Mouse (Mus musculus) olfactory bulb, adult 2 months (tissue): Measurements from ENCODE around the gene Slc43a3.

Source experiments
- CTCF ChIP-seq: fragments of 200-500 bp; IDR thresholded peaks from 2 replicates; pipeline ENCODE4 v1.5.1; 2012; ENCODE audit warnings: low read depth, mild to moderate bottlenecking, low read length, moderate library complexity; ENCODE audit not compliant: insufficient read depth
- POLR2A ChIP-seq: fragments of 200-500 bp; IDR thresholded peaks from 2 replicates; pipeline ENCODE4 v1.6.1; 2012; ENCODE audit warnings: mild to moderate bottlenecking, low read depth, low read length, moderate library complexity; ENCODE audit not compliant: insufficient read depth

GRCm38 (mm10) chr2:84951027-84951426, 14.6 kb downstream of the Slc43a3 start:
- TF ChIP-seq POLR2A (no peak), CTCF (no peak)
